Mouse (Mus musculus): ENCODE measurements around the gene Tyw5.

Tyw5 gene

GRCm38 (mm10) chr1:57386519-57386918 lies 20.4 kb downstream of the Tyw5 start:
- DNase-seq, result no peak

GRCm38 (mm10) chr1:57377376-57378341 lies 29.2 kb downstream of the Tyw5 start, which contains the start of gene 1700066M21Rik:
Gene 1700066M21Rik, plus strand, starts transcription at chr1:57377620.
- DNase-seq, result peak; percentile 97

GRCm38 (mm10) chr1:57376806-57377205 lies 30.1 kb downstream of the Tyw5 start:
- DNase-seq, result no peak

- no peak for DNase-seq
Observed at GRCm38 (mm10) chr1:57375276-57375675, 31.6 kb downstream of the Tyw5 start.

GRCm38 (mm10) chr1:57370451-57370850 lies 36.5 kb downstream of the Tyw5 start:
- no peak for DNase-seq

- DNase-seq, result no peak
Observed at GRCm38 (mm10) chr1:57369111-57369510, 37.8 kb downstream of the Tyw5 start.

GRCm38 (mm10) chr1:57367446-57367845 lies 39.5 kb downstream of the Tyw5 start:
- DNase-seq, result no peak

- DNase-seq, result no peak
Observed at GRCm38 (mm10) chr1:57358546-57358945, 48.4 kb downstream of the Tyw5 start.

GRCm38 (mm10) chr1:57351941-57352340 lies 55.0 kb downstream of the Tyw5 start:
- no peak for DNase-seq

- DNase-seq, result no peak
Observed at GRCm38 (mm10) chr1:57347487-57347886, 59.4 kb downstream of the Tyw5 start.

- no peak for DNase-seq
Observed at GRCm38 (mm10) chr1:57341197-57341596, 65.7 kb downstream of the Tyw5 start.

GRCm38 (mm10) chr1:57339156-57339796 lies 67.6 kb downstream of the Tyw5 start:
- DNase-seq, result no peak

Measured in right cerebral cortex, adult 18-20 months (tissue).